Mouse (Mus musculus) urinary bladder, postnatal 14 days (tissue): ENCODE results near the gene Fhod1.

ENCODE experiments used
- DNase-seq: peaks from one replicate; pipeline ENCODE4 v3.0.0; 2021; ENCODE audit warnings: low spot score

Fhod1 gene

DNA sequence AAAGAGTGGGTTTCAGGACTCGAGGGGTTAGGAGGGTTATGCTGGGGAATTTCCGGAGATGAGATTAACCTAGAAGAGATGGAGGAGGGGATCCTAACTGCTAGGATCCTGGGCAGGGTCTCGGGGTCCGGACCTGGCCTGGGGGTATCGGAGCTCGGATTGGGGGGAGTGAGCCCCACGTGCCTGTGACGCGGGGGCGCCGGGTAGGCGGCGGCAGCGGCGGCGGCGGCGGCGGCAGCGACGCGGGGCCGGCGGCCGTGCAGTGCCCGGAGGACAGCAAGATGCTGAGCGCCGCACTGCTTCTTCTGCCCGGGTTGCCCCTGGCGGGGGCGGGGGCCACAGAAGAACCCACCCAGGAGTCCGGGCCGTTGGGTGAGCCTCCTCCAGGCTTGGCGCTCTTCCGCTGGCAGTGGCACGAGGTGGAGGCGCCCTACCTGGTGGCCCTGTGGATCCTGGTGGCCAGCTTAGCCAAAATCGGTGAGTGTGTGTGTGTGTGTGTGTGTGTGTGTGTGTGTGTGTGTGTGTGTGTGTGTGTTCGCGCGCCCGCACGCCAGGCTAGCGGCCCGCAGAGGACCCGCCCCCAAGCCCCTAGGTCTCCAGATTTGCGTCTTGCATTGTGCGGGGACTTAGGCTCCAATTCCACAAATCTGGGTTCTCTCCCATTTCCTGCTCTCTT is 1.5 kb upstream of the Fhod1 start:
- no peak for DNase-seq

DNA sequence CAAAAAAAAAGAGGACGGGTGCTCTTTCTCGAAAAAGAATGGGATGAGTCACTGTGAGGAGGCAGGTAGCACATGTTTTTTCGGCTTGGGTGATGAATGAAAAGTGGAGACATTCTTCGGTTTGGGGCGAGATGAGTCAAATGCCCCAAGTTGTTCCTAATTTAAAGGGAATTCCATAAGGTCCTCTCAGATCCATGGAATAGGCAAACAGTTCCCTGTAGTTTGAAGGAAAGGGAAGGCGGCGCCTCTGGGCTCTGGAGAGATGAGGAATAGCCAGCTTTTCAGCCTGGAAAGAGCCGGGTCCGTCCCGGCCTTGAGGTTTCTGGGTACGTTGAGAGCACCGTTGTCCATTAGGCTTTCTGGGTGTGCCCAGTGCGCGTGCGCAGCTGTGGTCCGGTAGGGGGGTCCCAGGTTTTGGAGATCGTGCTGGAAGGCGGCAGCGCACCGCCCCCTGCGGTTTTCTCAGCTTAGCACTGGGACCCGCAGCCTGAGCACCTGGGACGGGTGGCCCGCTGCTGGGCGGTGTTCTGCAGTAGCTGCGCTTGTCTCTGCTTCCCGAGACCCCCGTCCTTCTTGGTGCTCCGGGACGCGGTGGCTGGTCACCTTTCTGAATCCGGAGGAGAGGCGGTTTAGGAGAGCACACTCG is 820 bp upstream of the Fhod1 start, which contains the start of gene Slc9a5:
Gene Slc9a5, plus strand, starts transcription at position 394 of the 646 bp plus-strand sequence.
- DNase-seq = no peak

DNA sequence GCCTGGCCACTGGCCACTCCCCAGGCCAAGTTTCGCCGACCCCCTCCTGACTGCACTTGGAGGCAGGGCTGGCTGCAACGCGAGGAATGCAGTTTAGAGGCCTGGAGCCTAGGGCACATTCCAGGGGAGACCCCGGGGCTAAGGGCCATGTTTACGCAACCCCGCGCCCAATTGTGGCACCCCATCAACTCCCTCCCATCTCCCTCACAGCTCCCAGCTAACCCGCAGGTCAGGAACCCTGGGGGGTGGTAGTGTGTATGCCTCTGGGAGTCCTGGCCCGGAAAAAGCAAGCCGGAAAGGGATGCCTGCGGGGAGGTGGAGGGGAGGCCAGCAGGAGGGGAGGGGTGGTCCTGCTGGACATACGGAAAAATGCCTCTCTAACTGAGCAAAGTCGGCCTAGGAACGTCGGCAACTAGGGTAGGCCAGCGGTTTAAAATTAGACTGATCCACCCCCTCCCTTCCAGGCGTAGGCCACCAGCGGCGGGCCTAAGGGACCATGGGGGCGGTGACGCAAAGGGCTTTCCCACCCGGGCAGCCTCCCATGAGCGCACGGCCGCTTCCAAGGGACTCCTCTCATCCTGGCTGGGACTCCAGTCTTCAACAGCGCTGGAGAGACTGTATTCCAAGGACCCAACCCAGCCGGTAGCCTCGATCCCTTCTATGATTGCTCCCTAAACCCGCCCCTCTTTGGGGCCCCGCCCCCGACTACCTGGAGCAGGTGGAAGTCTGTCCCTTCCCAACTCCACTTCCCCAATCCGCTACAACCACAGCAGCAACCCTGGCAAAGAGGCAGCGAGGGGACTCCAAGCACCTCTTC is 934 bp downstream of the Fhod1 start:
- peak; percentile 81 for DNase-seq

DNA sequence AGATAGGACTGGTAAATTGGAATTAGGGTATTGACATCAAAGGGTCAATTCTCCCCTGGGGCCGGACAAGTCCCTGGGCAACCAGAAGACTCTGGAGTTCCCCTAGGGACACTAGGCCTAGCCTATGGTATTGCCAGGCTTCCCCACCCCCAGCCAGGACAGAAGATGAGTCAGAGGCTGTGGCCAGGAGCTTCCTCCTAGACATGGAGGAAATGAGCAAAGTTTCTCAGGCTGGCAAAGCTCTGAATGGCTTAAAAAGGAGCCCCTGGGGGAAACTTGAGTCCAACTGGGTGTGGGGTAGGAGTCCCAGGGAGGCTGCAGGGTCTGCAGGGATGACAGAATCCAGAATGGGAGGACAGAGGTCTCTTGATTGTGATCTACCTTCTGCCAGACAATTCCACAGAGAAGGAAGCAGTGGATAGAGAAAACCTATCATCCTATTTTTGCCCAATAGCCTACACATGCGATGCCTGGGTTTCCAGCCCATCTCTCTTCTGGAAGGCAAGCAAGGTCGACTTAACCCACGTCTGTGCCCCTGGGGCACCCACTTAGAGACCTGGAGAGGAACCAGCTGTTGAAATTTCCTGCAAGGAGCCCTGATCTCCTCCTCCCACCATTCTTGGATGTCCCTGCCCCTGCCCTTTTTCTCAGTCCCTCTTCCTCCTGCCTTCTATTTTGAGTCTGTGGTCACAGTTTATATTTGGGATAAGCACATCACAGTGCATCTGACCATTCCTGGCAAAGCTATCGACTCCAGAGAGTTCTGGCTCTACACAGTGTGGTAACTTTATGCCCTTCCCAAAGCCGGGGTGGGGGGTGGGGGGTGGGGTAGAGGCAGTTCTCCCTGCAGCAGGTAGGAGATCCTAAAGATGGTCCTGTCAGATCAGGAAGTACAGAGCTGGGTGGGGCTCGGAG is 2.4 kb downstream of the Fhod1 start:
- DNase-seq = peak; percentile 68

DNA sequence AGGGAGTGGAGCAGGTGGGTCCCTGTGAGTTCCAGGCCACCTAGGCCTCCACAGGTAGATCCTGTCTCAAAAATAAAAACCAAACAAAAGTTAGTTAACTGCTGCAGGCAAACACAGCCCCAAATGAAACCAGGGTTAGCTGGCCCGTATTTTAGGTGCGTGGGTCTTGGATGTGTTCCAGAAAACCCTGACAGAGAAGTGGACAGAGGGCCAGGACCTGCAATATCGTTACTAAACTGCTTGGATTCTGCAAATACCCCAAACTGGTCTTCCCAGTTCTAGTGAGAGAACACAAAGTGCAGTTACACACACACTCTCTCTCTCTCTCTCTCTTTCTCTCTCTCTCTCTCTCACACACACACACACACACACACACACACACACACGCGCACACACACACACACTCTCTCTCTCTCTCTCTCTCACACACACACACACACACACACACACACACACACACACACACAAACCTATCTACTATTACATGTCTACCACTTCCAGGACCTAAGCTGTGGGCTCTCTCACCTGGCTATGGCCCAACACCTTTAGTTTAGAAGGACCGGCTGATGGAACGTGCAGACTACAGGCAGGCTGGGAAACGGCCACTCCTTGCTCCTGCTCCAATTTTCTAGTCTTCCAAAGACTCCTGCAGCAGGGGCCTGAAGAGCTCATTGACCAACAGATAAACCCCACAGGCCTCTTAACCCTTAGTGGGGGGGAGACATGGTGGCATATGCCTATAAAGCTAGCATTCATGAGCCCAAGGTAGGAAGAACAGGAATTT is 3.8 kb downstream of the Fhod1 start:
- peak; percentile 53 for DNase-seq

DNA sequence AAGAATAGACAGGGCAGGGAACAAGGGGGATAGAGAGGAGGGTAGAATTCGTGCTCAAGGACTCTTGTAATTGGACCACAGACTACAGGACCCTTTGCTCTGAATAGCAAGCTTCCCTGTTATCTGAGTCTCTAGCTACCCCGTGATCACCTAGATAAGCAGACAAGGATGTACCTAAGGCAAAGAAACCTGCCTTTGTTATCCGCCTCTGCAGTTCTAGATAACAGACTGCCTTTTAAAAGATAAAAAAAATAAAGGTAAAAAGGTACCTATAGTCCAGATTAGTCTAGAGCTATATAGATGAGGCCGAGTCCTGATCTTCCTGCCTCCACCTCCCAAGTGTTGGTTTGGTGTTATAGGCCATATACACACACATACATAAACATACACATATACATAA is 5.0 kb downstream of the Fhod1 start:
- no peak for DNase-seq

DNA sequence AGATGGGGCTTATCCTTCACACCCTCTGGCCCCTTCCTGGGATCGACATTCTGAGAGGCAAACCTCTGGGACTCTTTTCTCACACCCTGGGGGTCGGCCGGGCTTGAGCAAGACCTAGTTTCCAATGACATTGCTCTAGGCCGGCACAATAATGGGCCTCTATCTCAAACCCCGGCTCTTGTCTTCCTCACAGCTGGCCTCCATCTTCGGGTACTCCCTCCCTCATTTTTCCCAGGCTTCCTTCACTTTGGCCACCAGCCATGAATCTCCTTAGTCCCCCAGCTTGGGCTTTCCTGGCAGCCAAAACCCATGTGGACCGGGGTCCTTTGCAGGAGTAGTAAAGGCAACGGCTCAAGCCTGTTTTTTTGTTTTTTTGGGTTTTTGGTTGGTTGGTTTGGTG is 6.4 kb downstream of the Fhod1 start:
- DNase-seq = no peak

DNA sequence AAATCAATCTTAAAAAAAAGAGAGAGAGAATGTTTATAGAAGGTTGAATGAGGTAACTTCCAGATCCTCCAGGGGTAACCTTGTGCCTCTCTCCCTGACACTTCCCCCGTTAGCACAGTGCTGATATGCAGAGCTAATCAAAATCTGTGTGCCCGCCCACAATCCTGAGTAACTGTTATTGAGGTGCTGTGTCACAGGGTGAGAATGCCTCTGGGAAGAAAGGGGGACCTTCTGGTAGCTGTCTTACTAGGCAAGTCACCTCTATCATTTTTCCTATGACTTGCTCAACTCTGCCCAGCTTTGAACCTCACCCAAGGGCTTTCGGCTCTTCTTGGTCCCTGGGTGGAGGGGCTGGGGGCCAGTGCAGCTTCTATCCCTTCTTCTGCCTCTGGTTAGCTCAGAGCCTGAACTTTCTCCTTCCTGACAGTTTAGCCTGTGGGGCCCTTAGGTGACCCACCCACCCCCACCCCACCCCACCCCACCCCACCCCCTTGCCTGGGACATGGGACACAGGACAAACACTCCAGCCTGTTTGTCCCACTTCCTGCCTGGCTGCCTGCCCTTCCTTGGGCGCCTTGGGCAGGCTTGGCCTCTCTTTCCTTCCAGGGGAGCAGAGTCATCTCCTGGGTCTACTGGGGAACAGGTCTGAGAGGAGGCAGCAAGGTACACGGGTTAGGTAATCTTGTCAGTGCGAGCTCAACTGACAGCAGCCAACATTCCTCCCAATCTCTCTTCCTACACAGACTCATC is 7.7 kb downstream of the Fhod1 start:
- DNase-seq = peak; percentile 55

DNA sequence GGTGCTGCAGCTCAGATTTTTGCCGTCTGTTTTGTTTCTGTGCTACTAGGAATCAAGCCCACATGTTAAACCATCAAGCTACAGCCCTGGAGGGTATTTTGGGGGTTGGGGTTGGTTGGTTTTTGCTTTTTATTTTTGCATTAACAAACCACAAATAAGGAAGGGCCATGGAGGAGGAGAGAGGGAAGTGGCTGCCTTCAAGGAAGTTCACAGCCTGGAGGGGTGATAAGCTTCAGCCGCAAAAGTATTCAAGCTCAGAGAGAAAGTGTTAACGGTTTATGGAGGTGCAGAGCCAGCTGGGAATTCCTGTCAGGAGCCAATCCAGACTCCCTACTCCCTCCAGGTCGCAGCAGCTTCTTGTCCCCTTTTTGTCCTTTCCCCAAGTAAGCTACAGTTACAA is 8.8 kb downstream of the Fhod1 start:
- no peak for DNase-seq

DNA sequence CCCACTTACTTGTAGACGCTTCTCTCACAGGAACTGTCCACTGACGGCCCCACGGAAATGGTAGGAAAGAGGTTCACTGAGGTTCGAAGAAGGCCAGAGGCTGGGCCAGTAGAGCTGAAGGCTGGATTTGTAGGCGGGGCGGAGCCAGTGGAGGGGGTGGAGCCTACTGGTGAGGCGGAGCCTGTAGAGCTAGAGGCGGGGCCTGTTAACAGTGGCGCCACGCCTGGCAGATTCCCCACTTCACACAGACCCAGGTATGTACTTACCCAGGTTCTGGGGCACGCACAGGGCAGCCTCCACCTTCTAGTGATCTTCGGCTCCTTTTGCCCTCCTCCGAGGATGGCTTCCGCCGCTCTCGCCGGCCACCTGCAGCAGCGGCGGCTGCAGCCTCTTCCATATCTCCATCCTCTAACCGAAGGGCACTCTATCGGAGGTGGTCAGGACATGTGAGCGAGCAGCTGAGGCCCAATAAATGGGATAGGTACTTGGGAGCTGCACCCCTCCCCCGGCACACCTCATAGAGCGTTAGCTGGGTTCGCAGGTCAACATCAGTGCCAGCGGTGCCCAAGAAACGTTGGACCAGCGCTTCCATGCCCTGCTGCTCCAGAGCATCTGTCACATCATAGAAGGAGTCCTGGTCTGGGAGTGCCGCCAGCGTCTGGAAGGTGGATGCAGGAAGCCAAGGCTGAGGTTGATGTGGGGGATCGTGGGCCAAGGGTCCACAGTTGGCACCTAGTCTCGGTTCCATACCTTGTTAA is 11.2 kb downstream of the Fhod1 start:
- no peak for DNase-seq

DNA sequence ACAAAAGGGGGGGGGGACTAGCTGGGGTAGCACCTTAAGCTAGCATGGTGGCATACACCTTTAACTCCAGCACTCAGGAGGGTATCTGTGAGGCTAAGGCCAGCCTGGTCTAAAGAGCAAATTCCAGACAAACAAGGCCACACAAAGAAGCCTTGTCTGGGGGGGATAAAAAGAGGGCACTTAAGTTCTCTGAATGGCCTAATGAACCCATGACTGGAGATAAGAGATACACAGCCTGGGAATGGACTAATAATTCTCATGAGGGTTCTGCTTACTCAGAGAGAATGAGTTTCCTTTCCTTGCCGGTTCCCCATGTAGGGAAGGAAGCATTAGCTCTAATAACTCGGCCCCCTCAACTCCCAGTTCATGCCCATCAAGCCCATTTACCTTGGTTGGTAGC is 15.2 kb downstream of the Fhod1 start:
- DNase-seq = no peak

DNA sequence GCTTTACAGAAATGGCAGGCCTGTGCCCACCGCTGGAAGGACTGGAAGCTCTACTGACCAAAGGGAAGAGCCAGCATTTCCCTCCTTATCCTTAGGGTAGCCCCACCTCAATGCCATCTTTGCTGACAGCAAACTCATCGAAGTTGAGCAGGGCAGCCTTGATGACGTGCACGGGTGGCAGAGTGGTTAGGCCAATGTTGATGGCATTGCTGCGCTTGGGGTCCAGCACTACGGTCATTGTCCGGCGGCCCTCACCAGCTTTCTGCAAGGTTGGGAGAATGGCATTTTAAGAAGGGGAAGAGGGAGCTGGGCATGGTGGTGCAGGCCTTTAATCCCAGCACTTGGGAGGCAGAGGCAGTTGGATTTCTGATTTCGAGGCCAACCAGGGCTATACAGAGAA is 15.8 kb downstream of the Fhod1 start:
- DNase-seq = no peak

DNA sequence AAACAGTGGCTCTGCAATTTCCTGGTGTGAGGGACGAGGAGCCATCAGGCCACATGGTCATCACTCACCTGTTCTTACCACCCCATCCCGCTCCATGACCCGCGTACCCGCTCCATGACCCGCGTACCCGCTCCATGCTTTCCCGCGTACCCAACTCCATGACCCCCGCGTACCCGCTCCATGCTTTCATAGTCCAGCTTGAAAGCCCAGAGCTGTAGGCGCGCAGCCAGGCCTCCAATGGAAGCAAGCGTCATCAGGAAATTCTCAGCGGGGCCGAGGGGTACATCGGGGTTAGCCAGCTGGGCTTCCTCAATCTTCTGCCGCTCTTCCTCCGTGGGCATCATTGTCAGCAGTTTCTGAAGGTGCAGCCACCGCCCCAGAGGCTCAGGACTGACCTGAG is 16.3 kb downstream of the Fhod1 start:
- DNase-seq = no peak

DNA sequence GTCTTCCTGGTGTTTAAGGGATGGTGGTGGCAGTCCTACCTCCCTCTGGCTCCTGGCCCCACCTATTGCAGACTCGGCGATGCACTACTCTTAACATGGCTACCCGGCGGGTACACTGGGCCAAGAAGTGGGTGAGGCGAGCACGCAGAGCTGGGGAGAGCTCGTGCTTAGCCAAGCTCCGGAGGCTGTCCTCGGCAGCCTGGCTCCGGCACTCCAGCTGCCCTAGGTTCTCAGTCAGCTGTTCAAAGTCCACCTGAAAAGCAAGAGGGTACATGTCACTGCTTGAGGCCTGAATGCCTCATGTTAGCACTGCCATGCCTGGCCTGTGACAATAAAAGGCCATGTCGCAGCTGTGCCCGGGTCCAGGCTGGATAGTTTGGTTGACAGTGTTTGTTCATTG is 17.4 kb downstream of the Fhod1 start:
- no peak for DNase-seq

DNA sequence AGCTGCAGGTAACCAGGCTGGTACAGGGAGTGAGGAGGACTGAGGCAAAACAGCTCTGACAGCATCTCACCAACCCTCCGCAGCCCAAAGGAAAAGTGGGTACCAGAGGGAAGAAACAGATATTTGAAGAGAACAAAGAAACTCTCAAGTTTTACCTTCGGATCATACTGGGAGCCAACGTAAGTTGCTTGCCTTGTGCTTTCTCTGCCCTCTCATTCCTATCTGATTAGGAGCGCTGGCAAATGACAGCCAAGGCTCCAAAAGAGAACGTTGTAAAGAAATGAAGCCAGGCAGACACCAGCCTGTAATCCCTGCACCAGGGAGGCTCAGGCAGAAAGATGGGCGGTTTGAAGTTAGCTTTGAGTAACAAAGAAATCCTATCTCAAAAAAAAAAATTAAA is 20.8 kb downstream of the Fhod1 start:
- no peak for DNase-seq

DNA sequence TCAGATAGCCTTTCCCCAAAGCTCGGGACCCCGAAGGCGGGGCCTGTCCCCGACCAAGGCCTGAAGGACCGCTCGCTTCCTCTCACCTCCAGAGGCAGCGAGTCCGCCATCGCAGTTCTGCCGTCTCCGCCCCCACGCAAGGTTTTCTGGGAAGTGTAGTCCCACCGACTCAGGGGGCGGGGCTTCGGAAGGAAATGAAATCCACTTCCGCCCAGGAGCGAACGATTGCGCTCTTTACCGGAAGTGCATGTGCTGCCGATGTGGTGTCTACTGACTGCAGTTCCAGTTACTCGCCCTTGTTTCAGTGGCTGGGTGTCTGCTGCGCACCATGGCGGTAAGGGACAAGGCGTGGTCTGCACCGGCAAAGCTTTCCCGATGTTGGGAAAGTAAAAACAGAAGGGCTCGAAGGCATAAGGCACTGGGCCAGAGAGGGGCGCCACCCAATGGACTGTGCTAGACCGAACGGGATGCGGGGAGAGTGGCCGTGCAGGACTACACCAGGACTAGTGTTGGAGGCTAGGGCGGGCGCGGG is 21.5 kb downstream of the Fhod1 start, which contains the start of the genes Lrrc29 and Tmem208:
Gene Lrrc29, minus strand, starts transcription at position 138 of the 532 bp plus-strand sequence.
Gene Tmem208, plus strand, starts transcription at position 214 of the 532 bp plus-strand sequence.
- peak; percentile 98 for DNase-seq

DNA sequence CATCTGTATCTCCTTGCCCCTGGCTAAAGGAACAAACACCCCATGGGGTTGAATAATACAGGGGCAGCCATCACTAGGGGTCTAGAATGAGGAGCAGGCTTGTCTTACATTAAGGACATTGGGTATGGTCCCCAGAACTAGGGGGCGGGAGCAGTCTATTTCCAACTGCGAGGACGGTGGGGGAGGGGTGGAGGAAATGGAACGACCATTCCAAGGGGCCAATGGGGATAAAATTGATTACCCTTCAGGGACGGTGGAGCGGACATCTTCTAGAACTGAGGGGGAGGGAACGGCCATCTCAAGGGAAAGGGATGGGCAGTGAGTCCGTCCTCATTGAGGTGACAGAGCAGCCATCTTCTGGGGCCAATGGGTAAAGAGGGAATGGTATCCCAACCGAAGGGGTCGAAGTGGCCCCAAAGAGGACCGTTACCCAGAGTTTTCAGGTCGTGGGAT is 22.1 kb downstream of the Fhod1 start:
- DNase-seq = no peak

DNA sequence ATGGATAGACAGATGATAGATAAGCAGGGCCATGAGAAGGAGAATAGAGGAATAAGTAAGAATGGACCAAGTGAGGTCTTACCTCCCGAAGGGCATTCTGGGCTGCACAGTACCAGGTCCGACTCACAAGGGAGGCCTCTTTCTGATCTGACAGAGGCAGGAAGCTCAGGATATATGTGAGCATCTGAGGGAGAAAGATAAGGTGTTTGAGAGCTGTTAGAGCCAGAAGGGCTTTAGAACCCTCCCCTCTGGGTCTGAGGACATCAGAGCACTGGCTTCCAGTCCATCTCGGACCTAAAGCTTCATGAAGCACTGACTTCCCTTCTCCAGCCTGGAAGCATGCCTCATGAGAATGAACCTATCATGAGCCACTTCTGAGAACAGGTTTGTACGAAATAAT is 24.6 kb downstream of the Fhod1 start:
- DNase-seq = no peak

DNA sequence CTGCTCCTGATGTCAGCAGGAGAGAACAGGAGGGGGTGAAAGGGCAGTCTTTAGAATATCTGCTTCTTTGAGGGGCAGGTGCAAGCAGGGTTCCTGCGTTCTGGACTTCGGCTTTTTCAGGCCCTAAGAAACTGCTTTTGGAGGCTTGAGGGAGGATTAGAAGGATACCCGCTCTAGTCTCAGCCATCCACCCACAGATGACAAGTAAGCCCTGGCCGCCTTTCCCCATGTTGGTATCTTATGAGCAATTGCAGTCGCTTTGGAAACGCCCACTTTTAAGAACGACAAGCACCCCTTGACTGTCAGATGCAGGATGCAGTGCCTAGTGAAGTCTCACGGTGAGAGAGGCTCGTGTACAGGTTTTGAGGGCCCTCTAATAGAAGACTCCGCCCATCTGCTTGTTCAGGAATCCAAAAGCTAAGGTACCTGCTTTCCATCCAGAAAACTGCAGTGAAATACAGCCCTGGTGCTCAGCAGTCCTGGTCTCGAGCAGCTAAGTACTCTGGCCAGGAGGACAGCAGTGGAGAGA is 29.0 kb downstream of the Fhod1 start:
- DNase-seq = no peak
